ENCODE assay signal across 23 mouse cellular contexts in genomic region chr15:75055985-75056384, GRCm38 (mm10). TPM values are rescaled to one million over a fixed set of nuclear protein-coding genes. Genes with fewer than 3 reads are reported as not detected.
"Had no signal": no experiment of that assay in that cellular context is flagged by ENCODE, and none has a peak within 500 bp of the region (broad histone marks: within the 10 kb centered on the region; RNA-seq: fewer than 3 reads in every experiment).

No protein-coding gene starts in this region.

- H3K4me3 ChIP-seq: heart, embryonic 13.5 days; heart, embryonic 15.5 days; hindbrain, embryonic 10.5 days; hindbrain, embryonic 12.5 days; intestine, embryonic 15.5 days; kidney, embryonic 15.5 days; limb, embryonic 13.5 days; limb, embryonic 15.5 days; liver, embryonic 12.5 days had no signal

- ATAC-seq: hindbrain, embryonic 16.5 days; inflammation-experienced regulatory T-cells, adult 6 months; intestine, embryonic 15.5 days; intestine, postnatal 0 days; liver, embryonic 12.5 days had no signal

- H3K4me1 ChIP-seq: heart, embryonic 13.5 days; heart, embryonic 15.5 days; hindbrain, embryonic 10.5 days; hindbrain, embryonic 12.5 days; intestine, embryonic 15.5 days; kidney, embryonic 15.5 days; limb, embryonic 13.5 days; limb, embryonic 15.5 days; liver, embryonic 12.5 days had no signal

- DNase-seq: gastrocnemius, postnatal 25 days; heart, postnatal 14 days; heart, postnatal 4 days; kidney, adult 18-20 months; kidney, adult 8-10 months; left cerebral cortex, postnatal 4 days; lung, adult 18-20 months had no signal

- H3K36me3 ChIP-seq: heart, embryonic 13.5 days; heart, embryonic 15.5 days; hindbrain, embryonic 10.5 days; hindbrain, embryonic 12.5 days; intestine, embryonic 15.5 days; kidney, embryonic 15.5 days; limb, embryonic 13.5 days; limb, embryonic 15.5 days; liver, embryonic 12.5 days had no signal

- H3K9me3 ChIP-seq: heart, embryonic 13.5 days; heart, embryonic 15.5 days; hindbrain, embryonic 10.5 days; hindbrain, embryonic 12.5 days; intestine, embryonic 15.5 days; kidney, embryonic 15.5 days; limb, embryonic 13.5 days; limb, embryonic 15.5 days; liver, embryonic 12.5 days had no signal

- H3K27me3 ChIP-seq: heart, embryonic 13.5 days; heart, embryonic 15.5 days; hindbrain, embryonic 12.5 days; intestine, embryonic 15.5 days; kidney, embryonic 15.5 days; limb, embryonic 13.5 days; limb, embryonic 15.5 days; liver, embryonic 12.5 days had no signal

- H3K9ac ChIP-seq: heart, embryonic 13.5 days; heart, embryonic 15.5 days; hindbrain, embryonic 12.5 days; hindbrain, embryonic 14.5 days; intestine, embryonic 15.5 days; kidney, embryonic 15.5 days; limb, embryonic 13.5 days; limb, embryonic 15.5 days; liver, embryonic 12.5 days; liver, embryonic 14.5 days had no signal

- H3K27ac ChIP-seq: heart, embryonic 13.5 days; heart, embryonic 15.5 days; hindbrain, embryonic 10.5 days; hindbrain, embryonic 12.5 days; hindbrain, embryonic 14.5 days; intestine, embryonic 15.5 days; kidney, embryonic 15.5 days; kidney, postnatal 0 days; limb, embryonic 13.5 days; limb, embryonic 15.5 days; liver, embryonic 12.5 days; liver, embryonic 14.5 days had no signal

- H3K4me2 ChIP-seq: heart, embryonic 13.5 days; heart, embryonic 15.5 days; hindbrain, embryonic 12.5 days; hindbrain, embryonic 14.5 days; intestine, embryonic 15.5 days; kidney, embryonic 15.5 days; limb, embryonic 13.5 days; limb, embryonic 15.5 days; liver, embryonic 12.5 days had no signal

RNA-seq across cellular contexts. Expression of gene Ly6c2, which starts 55.8 kb away (rescaled TPM):
- polyA plus RNA-seq: hindbrain, embryonic 10.5 days; hindbrain, embryonic 12.5 days had no signal

RNA-seq across cellular contexts. Expression of gene Ly6a, which starts 58.2 kb away (rescaled TPM):
- total RNA-seq: granulocyte monocyte progenitor cell, adult 5-6 weeks had no signal
- polyA plus RNA-seq: hindbrain, embryonic 10.5 days had no signal
